Mouse (Mus musculus) bone marrow, adult 2 months (tissue): ENCODE measurements around the gene Kcnq5.

Source experiments
- CTCF ChIP-seq: fragments of 200-500 bp; IDR thresholded peaks from 2 replicates; pipeline ENCODE4 v1.5.1; 2011; ENCODE audit warnings: low read length, control low read depth; ENCODE audit not compliant: control insufficient read depth, insufficient read depth
- POLR2A ChIP-seq: fragments of 200-500 bp; IDR thresholded peaks from 2 replicates; pipeline ENCODE4 v1.6.1; 2011; ENCODE audit warnings: low read depth, mild to moderate bottlenecking, control low read depth, low read length, borderline replicate concordance; ENCODE audit not compliant: control insufficient read depth

- TF ChIP-seq CTCF (no peak), POLR2A (no peak)
Observed at GRCm38 (mm10) chr1:21856399-21856798, 105.3 kb downstream of the Kcnq5 start.
